Mouse (Mus musculus) layer of hippocampus, postnatal 14 days (tissue): ENCODE data around the gene Nrxn3. TPM values are rescaled to one million over a fixed set of nuclear protein-coding genes. Genes with fewer than 3 reads are reported as not detected.

Experiments used
- DNase-seq, 2 experiments: peaks; one replicate each; pipeline ENCODE4 v3.0.0; 2021 to 2022; ENCODE audit warnings: low spot score in 2 of 2, mixed read lengths in 1 of 2
- microRNA-seq, 2 experiments: library from miRNA; unstranded; fragments of <30 nt; microRNA quantifications; one replicate each; pipeline ENCODE4 v1.2.0; 2021
- total RNA-seq, 2 experiments: library from RNA; stranded (reverse); gene quantifications; 2 replicates each; pipeline ENCODE4 v1.2.3; 2021

Gene Nrxn3
- total RNA-seq, 2 experiments from 2014 or later, result 178 to 192 TPM

GRCm38 (mm10) chr12:90236093-90236492 lies 1513.4 kb downstream of the Nrxn3 start:
- DNase-seq, result no peak

- DNase-seq, result no peak
Measured at GRCm38 (mm10) chr12:90260301-90260700, 1537.6 kb downstream of the Nrxn3 start.

GRCm38 (mm10) chr12:90268111-90268510 lies 1545.4 kb downstream of the Nrxn3 start:
- no peak for DNase-seq

- DNase-seq, result no peak
Measured at GRCm38 (mm10) chr12:90270763-90271379, 1548.2 kb downstream of the Nrxn3 start.

- DNase-seq, result peak; percentile 16 to 81
Measured at GRCm38 (mm10) chr12:90274621-90275236, 1552.1 kb downstream of the Nrxn3 start.

- DNase-seq, result no peak
Measured at GRCm38 (mm10) chr12:90281236-90281635, 1558.6 kb downstream of the Nrxn3 start.

- no peak for DNase-seq
Measured at GRCm38 (mm10) chr12:90283022-90283421, 1560.3 kb downstream of the Nrxn3 start.

- no peak for DNase-seq
Measured at GRCm38 (mm10) chr12:90302671-90303070, 1580.0 kb downstream of the Nrxn3 start.

GRCm38 (mm10) chr12:90331806-90332205 lies 1609.1 kb downstream of the Nrxn3 start:
- DNase-seq, result no peak

GRCm38 (mm10) chr12:90332459-90332858 lies 1609.8 kb downstream of the Nrxn3 start:
- no peak for DNase-seq

GRCm38 (mm10) chr12:90337496-90338228 lies 1615.0 kb downstream of the Nrxn3 start:
- DNase-seq, result no peak

- DNase-seq, result no peak
Measured at GRCm38 (mm10) chr12:90338229-90338557, 1615.5 kb downstream of the Nrxn3 start.

Small RNAs within 50 kb of the gene (microRNA-seq; reads per million reads assigned to microRNA genes)
- gene Gm23989 (0 reads per million in 2 experiments), gene Gm27313 (0 reads per million in 2 experiments)
